Mouse (Mus musculus): ENCODE data around the gene Bcat2.
A peak's percentile ranks its signal among the peaks of the same experiment; 100 is the strongest.

The Bcat2 gene

GRCm38 (mm10) chr7:45550821-45551511 lies 19.0 kb upstream of the Bcat2 start:
- DNase-seq (ENCODE audit: low read depth, low spot score) = no peak

GRCm38 (mm10) chr7:45551512-45551883 lies 18.5 kb upstream of the Bcat2 start:
- no peak for DNase-seq (ENCODE audit: low read depth, low spot score)

- DNase-seq (ENCODE audit: low read depth, low spot score) = no peak
Measured at GRCm38 (mm10) chr7:45553519-45553918, 16.4 kb upstream of the Bcat2 start.

- no peak for DNase-seq (ENCODE audit: low read depth, low spot score)
Measured at GRCm38 (mm10) chr7:45553990-45554389, 16.0 kb upstream of the Bcat2 start.

- DNase-seq (ENCODE audit: low read depth, low spot score) = no peak
Measured at GRCm38 (mm10) chr7:45554744-45555143, 15.2 kb upstream of the Bcat2 start, which contains the start of gene Hsd17b14. Gene Hsd17b14 (plus strand): TSS chr7:45554893.

GRCm38 (mm10) chr7:45555787-45556186 lies 14.2 kb upstream of the Bcat2 start:
- peak; percentile 88 for DNase-seq (ENCODE audit: low read depth, low spot score)

- no peak for DNase-seq (ENCODE audit: low read depth, low spot score)
Measured at GRCm38 (mm10) chr7:45558907-45559306, 11.0 kb upstream of the Bcat2 start.

- peak; percentile 40 for DNase-seq (ENCODE audit: low read depth, low spot score)
Measured at GRCm38 (mm10) chr7:45560241-45560640, 9.7 kb upstream of the Bcat2 start.

GRCm38 (mm10) chr7:45560843-45561623 lies 8.9 kb upstream of the Bcat2 start:
- DNase-seq (ENCODE audit: low read depth, low spot score) = peak; percentile 88

GRCm38 (mm10) chr7:45561624-45562520 lies 8.1 kb upstream of the Bcat2 start:
- DNase-seq (ENCODE audit: low read depth, low spot score) = no peak

- no peak for DNase-seq (ENCODE audit: low read depth, low spot score)
Measured at GRCm38 (mm10) chr7:45564811-45565210, 5.1 kb upstream of the Bcat2 start.

GRCm38 (mm10) chr7:45565446-45565845 lies 4.5 kb upstream of the Bcat2 start:
- no peak for DNase-seq (ENCODE audit: low read depth, low spot score)

GRCm38 (mm10) chr7:45567112-45567779 lies 2.7 kb upstream of the Bcat2 start:
- no peak for DNase-seq (ENCODE audit: low read depth, low spot score)

- peak; percentile 94 for DNase-seq (ENCODE audit: low read depth, low spot score)
Measured at GRCm38 (mm10) chr7:45567780-45568516, 2.0 kb upstream of the Bcat2 start.

- no peak for DNase-seq (ENCODE audit: low read depth, low spot score)
Measured at GRCm38 (mm10) chr7:45568601-45569473, 1.1 kb upstream of the Bcat2 start.

- DNase-seq (ENCODE audit: low read depth, low spot score) = no peak
Measured at GRCm38 (mm10) chr7:45571966-45572365, 2.0 kb downstream of the Bcat2 start.

GRCm38 (mm10) chr7:45573954-45574353 lies 4.0 kb downstream of the Bcat2 start:
- DNase-seq (ENCODE audit: low read depth, low spot score) = peak; percentile 76

GRCm38 (mm10) chr7:45574472-45575379 lies 4.8 kb downstream of the Bcat2 start:
- DNase-seq (ENCODE audit: low read depth, low spot score) = no peak

- no peak for DNase-seq (ENCODE audit: low read depth, low spot score)
Measured at GRCm38 (mm10) chr7:45585923-45586322, 16.0 kb downstream of the Bcat2 start.
